Mouse (Mus musculus) thymus, postnatal 0 days (tissue): ENCODE results near the gene Ppp1r13l. TPM values are rescaled to one million over a fixed set of nuclear protein-coding genes. Genes with fewer than 3 reads are reported as not detected.

Experiments
- DNase-seq: peaks from one replicate; pipeline ENCODE4 v3.0.0-alpha.2; 2015; ENCODE audit warnings: low spot score
- microRNA counts: library from miRNA; unstranded; fragments of <30 nt; microRNA quantifications from one replicate; lab custom pipeline; 2015
- microRNA-seq: library from miRNA; unstranded; fragments of <30 nt; microRNA quantifications from one replicate; pipeline ENCODE4, GENCODE M21; 2016; ENCODE audit warnings: borderline number of aligned reads
- polyA plus RNA-seq: library from polyadenylated mRNA; unstranded; fragments of >200 nt; fragmentation: Nextera tagmentation; extraction: Ambion mirVana; gene quantifications from 2 replicates; pipeline ENCODE4 v1.2.1, GENCODE M21; 2015

The Ppp1r13l gene
- polyA plus RNA-seq, 1 experiment from 2014 or later = 2.2 TPM

GRCm38 (mm10) chr7:19410766-19411344 lies 51.3 kb downstream of the Ppp1r13l start:
- no peak for DNase-seq

- no peak for DNase-seq
Observed at GRCm38 (mm10) chr7:19411783-19412182, 52.2 kb downstream of the Ppp1r13l start.

GRCm38 (mm10) chr7:19413525-19413924 lies 54.0 kb downstream of the Ppp1r13l start:
- no peak for DNase-seq

- DNase-seq = no peak
Observed at GRCm38 (mm10) chr7:19416590-19416989, 57.0 kb downstream of the Ppp1r13l start.

DNA sequence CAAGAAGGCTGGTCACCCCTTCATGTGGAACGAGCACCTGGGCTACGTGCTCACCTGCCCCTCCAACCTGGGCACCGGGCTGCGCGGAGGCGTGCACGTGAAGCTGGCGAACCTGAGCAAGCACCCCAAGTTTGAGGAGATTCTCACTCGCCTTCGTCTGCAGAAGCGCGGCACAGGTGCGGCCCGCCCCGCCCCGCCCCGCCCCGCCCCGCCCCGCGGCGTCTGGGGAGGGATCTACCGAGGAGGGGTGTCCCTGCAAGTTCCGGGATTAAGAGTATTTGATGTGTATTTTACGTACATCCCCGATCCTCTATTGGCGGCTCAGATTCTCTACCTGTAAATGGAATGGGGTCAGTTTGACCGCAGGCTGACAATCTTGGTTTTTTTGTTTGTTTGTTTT lies 60.6 kb downstream of the Ppp1r13l start:
- DNase-seq = peak; percentile 29

- peak; percentile 87 for DNase-seq
Observed at GRCm38 (mm10) chr7:19420821-19421636, 61.5 kb downstream of the Ppp1r13l start.

GRCm38 (mm10) chr7:19423083-19423482 lies 63.5 kb downstream of the Ppp1r13l start:
- no peak for DNase-seq

DNA sequence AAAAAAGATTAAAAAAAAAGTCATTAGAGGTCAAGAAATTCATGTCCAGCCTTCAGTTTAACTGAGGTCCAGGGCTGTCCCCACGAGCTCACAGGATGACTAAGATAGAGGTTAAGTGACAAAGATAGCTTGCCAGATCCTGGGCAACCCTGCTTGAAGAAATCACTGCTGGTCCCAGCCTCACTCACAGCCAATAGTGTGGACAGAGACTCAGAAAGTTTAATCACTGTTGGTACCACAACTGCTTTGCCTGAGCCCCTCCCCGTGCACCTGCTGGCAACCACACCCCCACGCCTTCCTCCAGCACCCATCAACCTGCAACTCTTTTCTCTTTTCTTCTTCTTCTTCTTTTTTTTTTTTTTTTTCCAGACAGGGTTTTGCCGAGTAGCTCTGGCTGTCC lies 64.5 kb downstream of the Ppp1r13l start:
- no peak for DNase-seq

GRCm38 (mm10) chr7:19426349-19426748 lies 66.8 kb downstream of the Ppp1r13l start:
- no peak for DNase-seq

GRCm38 (mm10) chr7:19426888-19427287 lies 67.3 kb downstream of the Ppp1r13l start:
- no peak for DNase-seq

MicroRNAs within 50 kb of the gene (microRNA counts, 519-probe panel; counts per million panel counts)
- microRNA mmu-miR-343 (lab: Ali Mortazavi, UCI) = 473 counts per million, percentile 71 among the panel's probes with 10 or more counts

Small RNA genes lying within 50 kb of the gene (microRNA-seq; reads per million reads assigned to microRNA genes)
- not detected for gene Mir343

Other genes with a start within 250 kb of the Ppp1r13l start
- 0.70 and 0.72 TPM in 2 replicates for gene Gm4969, start 241.4 kb upstream of the Ppp1r13l start, polyA plus RNA-seq
- 16.4 and 16.6 TPM in 2 replicates for gene Fbxo46, start 239.9 kb upstream of the Ppp1r13l start, polyA plus RNA-seq
- 10.1 and 11.5 TPM in 2 replicates for gene Qpctl, start 210.5 kb upstream of the Ppp1r13l start, polyA plus RNA-seq
- 154 and 164 TPM in 2 replicates for gene Snrpd2, start 210.0 kb upstream of the Ppp1r13l start, polyA plus RNA-seq
- 0.10 and 0.25 TPM in 2 replicates for gene Gipr, start 193.6 kb upstream of the Ppp1r13l start, polyA plus RNA-seq
- gene Eml2, start 183.3 kb upstream of the Ppp1r13l start, polyA plus RNA-seq = 5.7 and 6.1 TPM in 2 replicates
- gene Gpr4, start 147.2 kb upstream of the Ppp1r13l start, polyA plus RNA-seq = 0.69 and 0.80 TPM in 2 replicates
- gene Opa3, start 131.4 kb upstream of the Ppp1r13l start, polyA plus RNA-seq = 25.4 and 25.7 TPM in 2 replicates
- 74.3 and 75.3 TPM in 2 replicates for gene Vasp, start 87.9 kb upstream of the Ppp1r13l start, polyA plus RNA-seq
- gene Ppm1n, start 79.7 kb upstream of the Ppp1r13l start, polyA plus RNA-seq = 0.27 and 0.30 TPM in 2 replicates
- gene Rtn2, start 77.1 kb upstream of the Ppp1r13l start, polyA plus RNA-seq = 1.6 and 2.2 TPM in 2 replicates
- 0.19 and 0.21 TPM in 2 replicates for gene Fosb, start 49.7 kb upstream of the Ppp1r13l start, polyA plus RNA-seq
- gene Ercc1, start 15.0 kb upstream of the Ppp1r13l start, polyA plus RNA-seq = 59.6 and 67.1 TPM in 2 replicates
- gene Cd3eap, start 266 bp upstream of the Ppp1r13l start, polyA plus RNA-seq = 15.8 and 18.7 TPM in 2 replicates
- gene Ercc2, start 22.3 kb downstream of the Ppp1r13l start, polyA plus RNA-seq = 14.3 and 15.1 TPM in 2 replicates
- 35.3 and 38.4 TPM in 2 replicates for gene Klc3, start 44.4 kb downstream of the Ppp1r13l start, polyA plus RNA-seq
- 3.6 and 7.0 TPM in 2 replicates for gene Ckm, start 45.0 kb downstream of the Ppp1r13l start, polyA plus RNA-seq
- 6.7 and 9.0 TPM in 2 replicates for gene Mark4, start 99.1 kb downstream of the Ppp1r13l start, polyA plus RNA-seq
- gene Exoc3l2, start 103.6 kb downstream of the Ppp1r13l start, polyA plus RNA-seq = 0.74 and 0.78 TPM in 2 replicates
- 2.7 and 4.0 TPM in 2 replicates for gene Bloc1s3, start 148.6 kb downstream of the Ppp1r13l start, polyA plus RNA-seq
- 86.5 and 92.5 TPM in 2 replicates for gene Trappc6a, start 148.6 kb downstream of the Ppp1r13l start, polyA plus RNA-seq
- 0.24 and 0.42 TPM in 2 replicates for gene Nkpd1, start 158.1 kb downstream of the Ppp1r13l start, polyA plus RNA-seq
- 11.7 and 15.6 TPM in 2 replicates for gene Ppp1r37, start 203.3 kb downstream of the Ppp1r13l start, polyA plus RNA-seq
- gene Zfp296, start 217.5 kb downstream of the Ppp1r13l start, polyA plus RNA-seq = 1.5 and 2.0 TPM in 2 replicates
- gene Gemin7, start 217.8 kb downstream of the Ppp1r13l start, polyA plus RNA-seq = 133 and 134 TPM in 2 replicates
- gene Clasrp, start 244.7 kb downstream of the Ppp1r13l start, polyA plus RNA-seq = 35.2 and 41.3 TPM in 2 replicates